Mouse (Mus musculus) liver, embryonic 14.5 days (tissue): ENCODE measurements at regions not wholly inside any gene's neighbourhood (a gene's known extent, or its start where the extent isn't known, plus 50 kb on each side); places are given as distances from the start of the nearest gene placed in this dataset.
A peak's percentile ranks its signal among the peaks of the same experiment; 100 is the strongest.

Experiments used
- CTCF ChIP-seq: IDR thresholded peaks from 2 replicates; pipeline ENCODE4 v1.5.1; 2016; ENCODE audit warnings: antibody characterized with exemption, low read depth, control low read depth
- EP300 ChIP-seq: IDR thresholded peaks from 2 replicates; pipeline ENCODE4 v1.6.1; 2016; ENCODE audit warnings: antibody characterized with exemption, low read depth

DNA sequence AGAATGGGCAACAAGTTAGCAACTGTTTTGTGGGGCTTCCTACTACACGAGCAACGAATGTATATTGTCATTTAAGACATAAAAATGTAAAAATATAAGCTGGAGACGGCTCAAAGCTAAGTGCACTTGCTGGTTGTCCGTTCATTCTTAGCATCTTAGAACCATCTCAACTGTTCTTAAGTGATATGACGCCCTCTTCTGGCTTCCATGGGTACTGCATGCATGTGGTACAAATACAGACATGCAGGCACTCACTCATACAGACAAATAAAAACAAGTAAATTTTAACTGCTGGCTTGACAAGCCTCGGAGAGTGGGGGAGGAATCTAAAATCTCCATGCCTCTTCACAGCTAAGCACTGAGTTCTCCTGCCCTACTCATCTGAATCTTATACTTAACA, 55.3 kb upstream of the Topaz1 start:
- TF ChIP-seq EP300 (no peak), CTCF (peak; percentile 36; the same call in 1 of the 2 replicates)
